Comparison of ENCODE assay signal across 9 mouse cellular contexts in genomic region chr3:115682328-115683088, GRCm38 (mm10). TPM values are rescaled to one million over a fixed set of nuclear protein-coding genes. Genes with fewer than 3 reads are reported as not detected.
DNase-seq lines count a peak whose midpoint lies in the region; ATAC-seq lines count a peak whose summit lies in the region.
"Had no signal": no experiment of that assay in that cellular context is flagged by ENCODE, and none has a peak within 500 bp of the region (broad histone marks: within the 10 kb centered on the region; RNA-seq: fewer than 3 reads in every experiment).

No protein-coding gene starts in this region.

- H3K9ac ChIP-seq in liver, embryonic 12.5 days: no peak overlapping the region

- H3K4me3 ChIP-seq in liver, embryonic 12.5 days: no peak overlapping the region
- H3K4me3 ChIP-seq in limb, embryonic 10.5 days: no peak overlapping the region
- H3K4me3 ChIP-seq: myocyte had no signal

- DNase-seq in liver: peak; percentile 34
- DNase-seq in kidney, adult 8-10 months: peak; percentile 25 to 41
- DNase-seq in urinary bladder, postnatal 10 days (ENCODE audit: low spot score): no peak
- no peak for DNase-seq in limb, embryonic 10.5 days (ENCODE audit: low spot score)
- no peak for DNase-seq in left cerebral cortex, adult 9 months (ENCODE audit: low spot score in 2 of 2)
- DNase-seq in Muller cell, postnatal 12 days (ENCODE audit: inconsistent ontology term): no peak

- H3K4me1 ChIP-seq in liver, embryonic 12.5 days: peaks cover 14% of the 10 kb centered on the region; the same call in 1 of the 2 replicates
- H3K4me1 ChIP-seq in limb, embryonic 10.5 days: peaks cover 9% of the 10 kb centered on the region; the same call in 1 of the 2 replicates

- H3K4me2 ChIP-seq in liver, embryonic 12.5 days: no peak overlapping the region

- ATAC-seq in liver, embryonic 12.5 days: no peak
- ATAC-seq in megakaryocyte, adult 5-6 weeks (ENCODE audit: poor library complexity, severe bottlenecking): peak; percentile 77

- no peak overlapping the region; the same call in 1 of the 2 replicates for H3K27ac ChIP-seq in liver, embryonic 12.5 days
- H3K27ac ChIP-seq in limb, embryonic 10.5 days: no peak overlapping the region

- H3K9me3 ChIP-seq in liver, embryonic 12.5 days (replicated peaks): no peaks in the 10 kb centered on the region
- no peaks in the 10 kb centered on the region for H3K9me3 ChIP-seq in limb, embryonic 10.5 days (replicated peaks)

- H3K36me3 ChIP-seq in liver, embryonic 12.5 days: no peaks in the 10 kb centered on the region
- no peaks in the 10 kb centered on the region for H3K36me3 ChIP-seq in limb, embryonic 10.5 days

- WGBS in liver, embryonic 12.5 days (ENCODE audit: insufficient replicate concordance): 28% methylated on average over 14 of the region's 14 CpGs
- WGBS in limb, embryonic 10.5 days: 74% methylated on average over 14 of the region's 14 CpGs

- no peaks in the 10 kb centered on the region for H3K27me3 ChIP-seq in liver, embryonic 12.5 days (replicated peaks)
- H3K27me3 ChIP-seq in limb, embryonic 10.5 days (ENCODE audit: low read depth, poor library complexity, severe bottlenecking): no peaks in the 10 kb centered on the region

RNA-seq across cellular contexts. Expression of gene S1pr1, which starts 32.4 kb away (rescaled TPM):
- 10.0 and 10.5 TPM in 2 replicates for polyA plus RNA-seq in liver, embryonic 12.5 days (2016; fragmentation: Nextera tagmentation; extraction: Ambion mirVana)
- 2.4 and 5.8 TPM in 2 replicates for total RNA-seq in megakaryocyte, adult 5-6 weeks (2015)
- 3.3 and 3.6 TPM in 2 replicates for total RNA-seq in megakaryocyte, adult 5-6 weeks (2017)
- 10.1 and 12.1 TPM in 2 replicates for polyA plus RNA-seq in limb, embryonic 10.5 days (2016; fragmentation: Nextera tagmentation; extraction: Ambion mirVana)

Comparison
In these comparisons a context has a peak if more than half of its experiments do, and no peak if none do; other contexts are left out.
1. DNase-seq: peak in liver (single experiment) and kidney, adult 8-10 months (2 of 2); none in urinary bladder, postnatal 10 days (single experiment), limb, embryonic 10.5 days (single experiment), left cerebral cortex, adult 9 months (0 of 2) and Muller cell, postnatal 12 days (single experiment).